Mouse (Mus musculus) v-Abl transformed pro-B cells (cell line): ENCODE results near the gene Rab4b.

Experiments used
- in situ Hi-C, 2 experiments: fragments of 400-800 bp; cut with MboI; formaldehyde crosslinking; loops; one replicate each; pipeline ENCODE4 v1.15.1; 2025; ENCODE audit not compliant: unreplicated experiment in 2 of 2

Rab4b gene

GRCm38 (mm10) chr7:27128162-27128561 lies 50.5 kb downstream of the Rab4b start:
- in situ Hi-C loops = loop anchor here (25.0 kb wide), 2 partner anchors 316 to 1366 kb away; partner anchors contain the start of genes Cyp2g1 (in 1 of the 2) and Hnrnpul1 (in 1 of the 2)

GRCm38 (mm10) chr7:27124969-27125368 lies 53.7 kb downstream of the Rab4b start:
- in situ Hi-C loops = loop anchor here (25.0 kb wide), 2 partner anchors 313 to 1363 kb away; partner anchors contain the start of genes Cyp2g1 (in 1 of the 2) and Hnrnpul1 (in 1 of the 2)

DNA sequence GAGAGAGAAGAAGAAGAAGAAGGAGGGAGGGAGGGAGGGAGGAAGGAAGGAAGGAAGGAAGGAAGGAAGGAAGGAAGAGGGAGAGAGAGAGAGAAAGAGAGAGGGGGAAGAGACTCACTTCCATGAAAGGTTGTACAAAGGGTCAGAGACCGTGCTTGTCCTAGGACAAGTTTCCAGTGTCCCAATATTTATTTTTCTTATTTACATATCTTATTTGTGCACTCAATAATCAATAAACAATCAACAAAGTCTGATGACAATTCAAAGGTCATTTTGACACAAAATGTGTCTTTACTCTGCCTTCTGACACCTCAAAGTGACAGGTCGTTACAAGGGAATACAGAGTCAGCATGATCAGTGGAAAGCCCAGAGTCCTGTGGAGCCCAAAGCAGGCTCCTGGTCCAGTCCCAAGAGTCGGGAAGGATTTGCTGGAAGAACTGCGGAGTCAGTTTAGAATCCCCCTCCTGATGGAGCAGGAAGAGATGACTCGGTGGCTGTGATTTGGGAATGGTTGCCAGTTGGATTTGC lies 54.3 kb downstream of the Rab4b start:
- in situ Hi-C loops = no loop called here

GRCm38 (mm10) chr7:27119676-27120075 lies 59.0 kb downstream of the Rab4b start, which contains the start of gene Cyp2f2:
Cyp2f2 (plus strand) TSS chr7:27119909.
- in situ Hi-C loops = no loop called here
